Comparison of ENCODE assay signal across 11 mouse cellular contexts in the genomic region with DNA sequence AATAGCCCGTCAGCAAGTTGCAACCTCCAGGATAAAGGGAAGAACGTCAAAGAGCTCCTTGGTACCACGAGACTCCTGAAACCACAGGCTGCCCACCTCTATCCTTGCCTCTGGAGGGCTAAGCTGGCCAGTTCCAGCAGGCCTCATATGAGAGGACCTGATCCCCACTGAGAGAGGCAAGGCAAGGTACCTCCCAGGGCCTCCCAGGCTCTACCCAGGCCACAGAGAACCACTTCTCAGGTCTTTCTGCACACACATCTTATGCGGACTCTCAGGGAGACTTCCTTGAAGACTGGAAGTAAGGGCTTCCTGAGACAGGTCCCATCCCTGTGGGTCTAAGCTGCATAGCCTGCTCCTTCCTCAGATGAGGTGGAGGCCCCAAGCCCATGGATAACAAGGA. TPM values are rescaled to one million over a fixed set of nuclear protein-coding genes. Genes with fewer than 3 reads are reported as not detected.
DNase-seq lines count a peak whose midpoint lies in the region; ATAC-seq lines count a peak whose summit lies in the region.
"Had no signal": no experiment of that assay in that cellular context is flagged by ENCODE, and none has a peak within 500 bp of the region (broad histone marks: within the 10 kb centered on the region; RNA-seq: fewer than 3 reads in every experiment).

No protein-coding gene starts in this region.

- no peaks in the 10 kb centered on the region for H3K9me3 ChIP-seq in kidney, embryonic 14.5 days (ENCODE audit: control insufficient read depth, low read length)
- H3K9me3 ChIP-seq in embryonic facial prominence, embryonic 15.5 days (replicated peaks): no peaks in the 10 kb centered on the region
- no peaks in the 10 kb centered on the region for H3K9me3 ChIP-seq in intestine, embryonic 14.5 days (ENCODE audit: control insufficient read depth, low read length)
- no peaks in the 10 kb centered on the region for H3K9me3 ChIP-seq in neural tube, embryonic 12.5 days
- H3K9me3 ChIP-seq: liver, embryonic 15.5 days had no signal

- peaks cover 43% of the 10 kb centered on the region for H3K36me3 ChIP-seq in kidney, embryonic 14.5 days (ENCODE audit: control insufficient read depth, insufficient read depth, low read length)
- peaks cover 42% of the 10 kb centered on the region for H3K36me3 ChIP-seq in embryonic facial prominence, embryonic 15.5 days
- peaks cover 40% of the 10 kb centered on the region for H3K36me3 ChIP-seq in intestine, embryonic 14.5 days (ENCODE audit: control insufficient read depth, insufficient read depth, low read length)
- peaks cover 45% of the 10 kb centered on the region for H3K36me3 ChIP-seq in neural tube, embryonic 12.5 days
- H3K36me3 ChIP-seq: liver, embryonic 15.5 days had no signal

- H3K9ac ChIP-seq in kidney, embryonic 14.5 days (ENCODE audit: low read depth, low read length): peak overlapping the region; percentile 14; the same call in 1 of the 2 replicates
- H3K9ac ChIP-seq in embryonic facial prominence, embryonic 15.5 days: no peak overlapping the region; the same call in 1 of the 2 replicates
- no peak overlapping the region for H3K9ac ChIP-seq in intestine, embryonic 14.5 days (ENCODE audit: low read length)
- peak overlapping the region; percentile 99 for H3K9ac ChIP-seq in neural tube, embryonic 12.5 days
- H3K9ac ChIP-seq: liver, embryonic 15.5 days had no signal

- peaks cover 58% of the 10 kb centered on the region for H3K4me1 ChIP-seq in kidney, embryonic 14.5 days (ENCODE audit: control insufficient read depth, insufficient read depth, low read length)
- H3K4me1 ChIP-seq in embryonic facial prominence, embryonic 15.5 days: peaks cover 82% of the 10 kb centered on the region
- peaks cover 64% of the 10 kb centered on the region for H3K4me1 ChIP-seq in intestine, embryonic 14.5 days (replicated peaks; ENCODE audit: control insufficient read depth, insufficient read depth, low read length)
- H3K4me1 ChIP-seq in neural tube, embryonic 12.5 days: peaks cover 61% of the 10 kb centered on the region

- WGBS in kidney, embryonic 14.5 days: 76% methylated on average over 4 of the region's 4 CpGs
- 62% methylated on average over 4 of the region's 4 CpGs for WGBS in embryonic facial prominence, embryonic 15.5 days
- WGBS in intestine, embryonic 14.5 days: 55% methylated on average over 4 of the region's 4 CpGs
- 73% methylated on average over 4 of the region's 4 CpGs for WGBS in neural tube, embryonic 12.5 days

- H3K4me2 ChIP-seq in kidney, embryonic 14.5 days (replicated peaks; ENCODE audit: low read depth, low read length): no peak overlapping the region
- peak overlapping the region; percentile 68; the same call in 1 of the 2 replicates for H3K4me2 ChIP-seq in embryonic facial prominence, embryonic 15.5 days (replicated peaks)
- H3K4me2 ChIP-seq in intestine, embryonic 14.5 days (ENCODE audit: low read length): peak overlapping the region; percentile 90; the same call in 1 of the 2 replicates
- peak overlapping the region; percentile 81 for H3K4me2 ChIP-seq in neural tube, embryonic 12.5 days (replicated peaks)

- DNase-seq in kidney, postnatal 25 days: no peak
- DNase-seq in intestine, embryonic 14.5 days (ENCODE audit: low spot score): no peak
- no peak for DNase-seq in yolk sac, embryonic 10.5 days (ENCODE audit: low spot score)
- no peak for DNase-seq in layer of hippocampus, postnatal 36 days
- DNase-seq in adrenal gland, postnatal 10 days: no peak
- DNase-seq: adrenal gland, postnatal 25 days; kidney, postnatal 14 days had no signal

- no peak overlapping the region for H3K4me3 ChIP-seq in kidney, embryonic 14.5 days (ENCODE audit: low read length)
- H3K4me3 ChIP-seq in embryonic facial prominence, embryonic 15.5 days (replicated peaks): peak overlapping the region; percentile 94
- H3K4me3 ChIP-seq in intestine, embryonic 14.5 days (ENCODE audit: low read depth, low read length): no peak overlapping the region
- H3K4me3 ChIP-seq in neural tube, embryonic 12.5 days: peak overlapping the region; percentile 2; the same call in 1 of the 2 replicates
- H3K4me3 ChIP-seq: liver, embryonic 15.5 days had no signal

- H3K27ac ChIP-seq in kidney, embryonic 14.5 days (ENCODE audit: low read depth, low read length): no peak overlapping the region; the same call in 1 of the 2 replicates
- H3K27ac ChIP-seq in embryonic facial prominence, embryonic 15.5 days (replicated peaks): 0 out of 2 replicates have a peak overlapping the region, but pooled peaks have one; percentile 95
- no peak overlapping the region for H3K27ac ChIP-seq in intestine, embryonic 14.5 days (ENCODE audit: low read depth)
- H3K27ac ChIP-seq in neural tube, embryonic 12.5 days: no peak overlapping the region
- H3K27ac ChIP-seq: liver, embryonic 15.5 days had no signal

- no peaks in the 10 kb centered on the region for H3K27me3 ChIP-seq in kidney, embryonic 14.5 days (ENCODE audit: control insufficient read depth, insufficient read depth, low read length)
- no peaks in the 10 kb centered on the region for H3K27me3 ChIP-seq in embryonic facial prominence, embryonic 15.5 days
- no peaks in the 10 kb centered on the region for H3K27me3 ChIP-seq in intestine, embryonic 14.5 days (replicated peaks; ENCODE audit: control insufficient read depth, insufficient read depth, low read length)
- H3K27me3 ChIP-seq in neural tube, embryonic 12.5 days (replicated peaks): no peaks in the 10 kb centered on the region

- ATAC-seq in kidney, embryonic 14.5 days (ENCODE audit: low FRiP score, low TSS enrichment): no peak
- ATAC-seq in embryonic facial prominence, embryonic 15.5 days (ENCODE audit: insufficient number of reproducible peaks, low FRiP score, low TSS enrichment, low read depth): no peak
- no peak for ATAC-seq in intestine, embryonic 14.5 days (replicated peaks; ENCODE audit: low FRiP score, low TSS enrichment, low read depth)
- ATAC-seq in neural tube, embryonic 12.5 days (ENCODE audit: low FRiP score, low read depth): no peak

RNA-seq across cellular contexts. Expression of a gene that starts 16.0 kb away (rescaled TPM):
- polyA plus RNA-seq in kidney, embryonic 14.5 days (2014; fragmentation: Nextera tagmentation; extraction: Ambion mirVana): 88.8 and 107 TPM in 2 replicates
- 113 and 117 TPM in 2 replicates for polyA plus RNA-seq in embryonic facial prominence, embryonic 15.5 days (2015; fragmentation: Nextera tagmentation; extraction: Ambion mirVana)
- 64.4 and 78.1 TPM in 2 replicates for polyA plus RNA-seq in intestine, embryonic 14.5 days (2014; fragmentation: Nextera tagmentation; extraction: Ambion mirVana)
- 303 and 308 TPM in 2 replicates for polyA plus RNA-seq in neural tube, embryonic 12.5 days (2016; fragmentation: Nextera tagmentation; extraction: Ambion mirVana)
- total RNA-seq in layer of hippocampus, postnatal 36 days (2021): 100 to 1,000 TPM; 111 to 120 TPM
- total RNA-seq in adrenal gland, postnatal 10 days (2021): 10 to 100 TPM; 65.7 to 77.7 TPM

RNA-seq across cellular contexts. Expression of a gene that starts 36.0 kb away (rescaled TPM):
- 45.8 and 63.1 TPM in 2 replicates for polyA plus RNA-seq in kidney, embryonic 14.5 days (2014; fragmentation: Nextera tagmentation; extraction: Ambion mirVana)
- 87.4 and 92.8 TPM in 2 replicates for polyA plus RNA-seq in embryonic facial prominence, embryonic 15.5 days (2015; fragmentation: Nextera tagmentation; extraction: Ambion mirVana)
- 53.0 and 56.6 TPM in 2 replicates for polyA plus RNA-seq in intestine, embryonic 14.5 days (2014; fragmentation: Nextera tagmentation; extraction: Ambion mirVana)
- polyA plus RNA-seq in neural tube, embryonic 12.5 days (2016; fragmentation: Nextera tagmentation; extraction: Ambion mirVana): 44.3 and 50.4 TPM in 2 replicates
- 10 to 100 TPM; 50.5 to 51.0 TPM for total RNA-seq in layer of hippocampus, postnatal 36 days (2021)
- total RNA-seq in adrenal gland, postnatal 10 days (2021): 10 to 100 TPM; 51.4 to 56.6 TPM

Comparison
In these comparisons a context has a peak if more than half of its experiments do, and no peak if none do; other contexts are left out.
1. H3K4me3 ChIP-seq: peak in embryonic facial prominence, embryonic 15.5 days (single experiment) and neural tube, embryonic 12.5 days (single experiment); none in kidney, embryonic 14.5 days (single experiment) and intestine, embryonic 14.5 days (single experiment).
2. H3K9ac ChIP-seq: peak in kidney, embryonic 14.5 days (single experiment) and neural tube, embryonic 12.5 days (single experiment); none in embryonic facial prominence, embryonic 15.5 days (single experiment) and intestine, embryonic 14.5 days (single experiment).